Mouse (Mus musculus) liver, embryonic 16.5 days (tissue): ENCODE measurements around the gene Krtap16-1. TPM values are rescaled to one million over a fixed set of nuclear protein-coding genes. Genes with fewer than 3 reads are reported as not detected.

ENCODE experiments used
- ATAC-seq: fragments of 200-750 bp; cut with Nextera tagmentation; 2 replicates; pipeline ENCODE4 v1.8.0; 2017; ENCODE audit warnings: low read depth, mild to moderate bottlenecking, moderate number of reproducible peaks, moderate library complexity
- H3K27ac ChIP-seq: fragments of 300-500 bp; sonication (generic); 2 replicates; pipeline ENCODE4 v1.5.1; 2014; ENCODE audit warnings: mild to moderate bottlenecking, low read length
- H3K27me3 ChIP-seq: fragments of 300-500 bp; sonication (generic); 2 replicates; pipeline ENCODE4 v1.6.1; 2014; ENCODE audit warnings: low read depth, low read length, mixed read lengths; ENCODE audit not compliant: control insufficient read depth, insufficient read depth
- H3K36me3 ChIP-seq: fragments of 300-500 bp; sonication (generic); 2 replicates; pipeline ENCODE4 v1.6.1; 2014; ENCODE audit warnings: mild to moderate bottlenecking; ENCODE audit not compliant: control insufficient read depth, insufficient read depth
- H3K4me1 ChIP-seq: fragments of 300-500 bp; sonication (generic); 2 replicates; pipeline ENCODE4 v1.6.1; 2014; ENCODE audit warnings: low read depth, low read length, mixed read lengths; ENCODE audit not compliant: control insufficient read depth
- H3K4me2 ChIP-seq: fragments of 300-500 bp; sonication (generic); 2 replicates; pipeline ENCODE4 v1.6.1; 2014; ENCODE audit warnings: low read depth, low read length, mixed read lengths
- H3K4me3 ChIP-seq: fragments of 300-500 bp; sonication (generic); 2 replicates; pipeline ENCODE4 v1.5.1; 2014; ENCODE audit warnings: low read depth, mild to moderate bottlenecking, low read length
- H3K9ac ChIP-seq: fragments of 300-500 bp; sonication (generic); 2 replicates; pipeline ENCODE4 v1.6.1; 2014; ENCODE audit warnings: low read depth, low read length
- H3K9me3 ChIP-seq: fragments of 300-500 bp; sonication (generic); replicated peaks from 2 replicates; pipeline ENCODE4 v1.6.1; 2016; ENCODE audit warnings: low read length; ENCODE audit not compliant: control insufficient read depth
- WGBS: fragments of 180-500 bp; shearing (Covaris S2); extraction: QIAGEN DNeasy Blood & Tissue Kit; methylation state at CpG from one replicate; pipeline ENCODE4 v1.1.7; 2014; ENCODE audit not compliant: insufficient replicate concordance; 5-methylcytosine and 5-hydroxymethylcytosine counted together
- polyA plus RNA-seq: library from polyadenylated mRNA; unstranded; fragments of >200 nt; fragmentation: Nextera tagmentation; extraction: Ambion mirVana; gene quantifications from 2 replicates; pipeline ENCODE4 v1.2.1, GENCODE M21; 2015

Gene Krtap16-1
- polyA plus RNA-seq, 1 experiment from 2014 or later = not detected

DNA sequence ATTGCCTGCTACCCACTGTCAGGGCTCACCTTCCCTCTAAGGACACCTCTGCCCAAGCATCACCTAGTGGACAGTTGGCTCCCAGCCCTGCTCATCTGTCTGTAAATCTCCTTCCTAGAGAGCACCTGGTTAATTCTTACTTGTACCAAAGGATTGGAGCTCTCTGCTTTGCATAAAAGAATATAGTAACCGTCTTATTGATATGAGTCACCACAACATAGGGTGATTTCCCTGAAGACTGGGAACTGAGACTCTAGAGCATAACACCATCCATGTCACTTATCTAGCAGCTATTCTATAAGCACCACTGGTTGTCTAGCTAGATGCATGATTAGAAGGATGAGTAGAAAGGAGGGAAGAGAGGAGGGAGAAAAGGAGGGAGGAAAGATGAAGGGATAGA lies 3.0 kb downstream of the Krtap16-1 start:
- no peak overlapping the region for H3K27ac ChIP-seq
- no peak overlapping the region for H3K4me2 ChIP-seq
- H3K4me3 ChIP-seq = no peak overlapping the region
- no peak for ATAC-seq
- H3K27me3 ChIP-seq = no peaks in the 10 kb centered on the region
- no peaks in the 10 kb centered on the region for H3K36me3 ChIP-seq
- no peaks in the 10 kb centered on the region for H3K4me1 ChIP-seq
- no peaks in the 10 kb centered on the region for H3K9me3 ChIP-seq
- no peak overlapping the region for H3K9ac ChIP-seq
- WGBS = 74% methylated on average over 1 of the region's 1 CpGs

DNA sequence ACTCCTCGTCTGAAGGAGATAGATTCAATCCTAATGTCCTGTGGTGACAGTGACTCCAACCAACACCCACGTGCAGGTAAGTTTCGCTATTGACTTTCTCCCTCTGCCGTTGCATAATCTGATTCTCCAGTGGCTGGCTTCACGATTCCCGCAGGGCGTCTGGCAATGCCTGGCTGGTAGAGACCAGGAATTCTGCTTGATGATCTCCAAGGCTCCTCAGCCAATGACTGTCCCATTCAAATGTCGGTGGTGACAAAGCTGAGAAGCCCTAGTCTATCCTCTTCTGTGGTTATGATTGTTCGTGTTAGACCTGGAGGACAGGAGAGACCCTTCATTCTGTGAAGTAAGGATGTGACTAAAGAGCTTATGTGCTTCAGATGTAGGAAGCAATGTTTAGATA lies 3.7 kb downstream of the Krtap16-1 start:
- Histone ChIP-seq H3K27ac (no peak overlapping the region), H3K9ac (no peak overlapping the region), H3K27me3 (no peaks in the 10 kb centered on the region), H3K4me1 (no peaks in the 10 kb centered on the region), H3K9me3 (no peaks in the 10 kb centered on the region), H3K4me3 (no peak overlapping the region), H3K36me3 (no peaks in the 10 kb centered on the region), H3K4me2 (no peak overlapping the region)
- WGBS = 61% methylated on average over 9 of the region's 9 CpGs
- ATAC-seq = no peak

DNA sequence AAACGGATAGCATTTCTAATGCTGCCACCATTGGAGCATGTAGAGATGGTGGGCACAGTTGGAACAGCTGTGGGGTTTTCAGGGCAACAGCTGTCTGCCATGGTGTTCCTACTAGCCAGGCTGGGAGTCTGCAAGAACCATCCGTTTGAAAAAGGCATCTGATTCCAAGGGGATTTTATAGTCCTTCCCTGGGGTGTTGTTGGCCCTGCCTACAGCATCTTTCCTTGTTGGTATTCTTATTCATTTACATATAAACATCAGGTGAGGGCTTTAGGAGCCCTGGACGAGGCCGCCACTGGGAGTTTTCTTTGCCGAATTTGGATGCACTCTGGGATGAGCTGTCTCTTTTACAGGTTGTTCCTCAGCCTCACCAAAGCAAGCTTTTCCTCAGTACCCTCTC lies 7.4 kb downstream of the Krtap16-1 start, which contains the start of gene Krtap29-1:
TSS of gene Krtap29-1 (minus strand) at position 101 of the 400 bp plus-strand sequence.
- H3K4me3 ChIP-seq = no peak within 1 kb of the TSS
- WGBS = 54% methylated on average over 5 of the region's 5 CpGs

DNA sequence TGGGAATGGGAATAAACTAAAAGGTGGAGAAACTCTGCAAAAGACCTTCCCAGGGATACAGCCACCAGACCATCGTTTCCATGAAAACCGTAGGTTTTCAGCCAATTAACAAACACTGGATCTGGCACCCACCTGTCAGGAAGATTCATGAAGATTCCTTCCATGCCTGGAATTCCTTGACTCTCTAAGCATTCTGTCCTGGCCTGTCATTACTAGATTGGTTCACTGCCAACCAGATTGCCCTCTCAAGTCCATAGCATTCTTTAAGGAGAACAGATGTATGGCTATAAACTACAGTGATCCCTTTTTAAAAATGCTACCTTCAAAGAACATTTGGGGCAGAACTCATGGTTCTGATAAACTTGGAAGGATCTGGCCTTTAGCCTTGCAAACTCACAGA lies 20.4 kb downstream of the Krtap16-1 start:
- H3K4me2 ChIP-seq = no peak overlapping the region
- H3K9me3 ChIP-seq = no peaks in the 10 kb centered on the region
- H3K36me3 ChIP-seq = no peaks in the 10 kb centered on the region
- no peak overlapping the region for H3K9ac ChIP-seq
- H3K4me1 ChIP-seq = no peaks in the 10 kb centered on the region
- H3K27me3 ChIP-seq = no peaks in the 10 kb centered on the region
- H3K27ac ChIP-seq = no peak overlapping the region
- no peak overlapping the region for H3K4me3 ChIP-seq
- WGBS = 31% methylated on average over 2 of the region's 2 CpGs
- ATAC-seq = no peak

More for the DNA sequence above, 7.4 kb downstream of the Krtap16-1 start, which contains the start of gene Krtap29-1:
- H3K27ac ChIP-seq = no peak within 1 kb of the TSS
- H3K9ac ChIP-seq = no peak within 1 kb of the TSS
- H3K36me3 ChIP-seq = no peaks in the 10 kb centered on the region
- no peak for ATAC-seq
- H3K9me3 ChIP-seq = no peaks in the 10 kb centered on the region
- H3K4me2 ChIP-seq = no peak within 1 kb of the TSS
- no peaks in the 10 kb centered on the region for H3K27me3 ChIP-seq
- no peaks in the 10 kb centered on the region for H3K4me1 ChIP-seq

DNA sequence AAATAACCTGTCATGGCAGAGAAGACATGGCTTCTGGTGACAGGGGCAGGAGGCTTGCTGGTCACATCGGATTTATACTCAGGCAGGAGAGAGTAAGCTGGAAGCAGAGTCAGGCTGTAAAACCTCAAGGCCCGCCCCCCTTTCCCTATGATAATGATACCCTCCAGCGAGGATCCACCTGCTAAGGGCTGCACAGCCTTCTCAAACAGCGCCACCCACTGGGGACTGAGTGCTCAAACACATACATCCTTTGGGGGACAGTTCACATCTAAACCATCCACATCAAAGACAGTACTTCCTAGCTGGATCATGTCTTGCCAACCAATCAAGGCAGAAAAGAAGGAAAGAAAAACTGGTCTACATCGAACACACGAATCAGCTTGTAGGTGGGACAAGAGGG lies 22.2 kb downstream of the Krtap16-1 start:
- Histone ChIP-seq H3K27me3 (no peaks in the 10 kb centered on the region), H3K36me3 (no peaks in the 10 kb centered on the region), H3K4me2 (no peak overlapping the region), H3K4me1 (no peaks in the 10 kb centered on the region), H3K9ac (no peak overlapping the region), H3K4me3 (no peak overlapping the region), H3K27ac (no peak overlapping the region), H3K9me3 (no peaks in the 10 kb centered on the region)
- WGBS = 31% methylated on average over 6 of the region's 6 CpGs
- no peak for ATAC-seq

DNA sequence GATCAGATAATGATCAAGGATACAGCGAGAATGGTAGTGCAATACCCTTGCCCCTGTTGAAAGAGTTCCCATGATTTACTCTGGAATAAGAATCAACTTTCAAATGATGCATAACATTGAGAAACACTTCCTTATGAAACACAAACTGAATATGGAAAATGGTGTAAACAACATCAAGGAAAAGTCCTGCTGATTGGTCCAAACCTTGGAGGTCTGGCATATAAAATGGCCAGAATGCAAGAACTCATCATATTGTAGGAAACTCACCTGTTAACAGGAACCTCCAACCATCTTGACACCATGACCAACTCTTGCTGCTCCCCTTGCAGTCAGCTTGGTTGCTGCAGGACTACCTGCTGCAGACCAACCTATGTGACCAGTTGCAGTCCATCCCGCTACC lies 38.2 kb downstream of the Krtap16-1 start, which contains the start of gene Krtap9-5:
TSS of gene Krtap9-5 (plus strand) at position 301 of the 400 bp plus-strand sequence.
- Histone ChIP-seq H3K4me3 (no peak within 1 kb of the TSS), H3K4me1 (no peaks in the 10 kb centered on the region), H3K4me2 (no peak within 1 kb of the TSS), H3K36me3 (no peaks in the 10 kb centered on the region), H3K9ac (no peak within 1 kb of the TSS), H3K27me3 (no peaks in the 10 kb centered on the region), H3K27ac (no peak within 1 kb of the TSS), H3K9me3 (no peaks in the 10 kb centered on the region)
- no peak for ATAC-seq
- 55% methylated on average over 2 of the region's 2 CpGs for WGBS

DNA sequence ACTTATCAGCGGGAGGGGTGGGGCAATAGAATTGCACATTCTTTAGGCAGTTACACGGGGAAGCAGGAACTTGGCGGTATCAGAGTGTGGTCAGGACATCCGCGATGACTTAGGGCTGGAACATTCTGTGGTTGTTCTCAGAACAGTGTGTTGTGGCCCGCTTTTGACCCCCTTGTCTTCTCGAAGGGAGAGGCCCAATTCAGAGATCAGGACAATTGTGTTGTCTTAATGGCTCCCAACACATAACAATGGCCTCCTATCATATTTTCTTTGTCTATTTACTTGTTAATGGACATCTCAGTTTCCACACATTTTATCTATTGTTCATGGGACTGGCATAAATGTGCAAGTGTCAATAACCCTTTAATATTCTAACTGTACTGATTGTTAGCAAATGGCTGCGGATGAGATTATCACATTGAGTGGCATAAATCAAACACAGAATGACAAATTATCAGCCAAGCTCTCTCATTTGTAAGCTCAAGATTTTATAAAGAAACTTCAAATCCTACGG lies 48.6 kb downstream of the Krtap16-1 start:
- H3K27ac ChIP-seq = no peak overlapping the region
- no peak overlapping the region for H3K9ac ChIP-seq
- no peaks in the 10 kb centered on the region for H3K36me3 ChIP-seq
- no peaks in the 10 kb centered on the region for H3K4me1 ChIP-seq
- no peak overlapping the region for H3K4me2 ChIP-seq
- no peak for ATAC-seq
- no peaks in the 10 kb centered on the region; the same call in 1 of the 2 replicates for H3K9me3 ChIP-seq
- H3K27me3 ChIP-seq = no peaks in the 10 kb centered on the region
- WGBS = 57% methylated on average over 9 of the region's 9 CpGs
- H3K4me3 ChIP-seq = no peak overlapping the region

DNA sequence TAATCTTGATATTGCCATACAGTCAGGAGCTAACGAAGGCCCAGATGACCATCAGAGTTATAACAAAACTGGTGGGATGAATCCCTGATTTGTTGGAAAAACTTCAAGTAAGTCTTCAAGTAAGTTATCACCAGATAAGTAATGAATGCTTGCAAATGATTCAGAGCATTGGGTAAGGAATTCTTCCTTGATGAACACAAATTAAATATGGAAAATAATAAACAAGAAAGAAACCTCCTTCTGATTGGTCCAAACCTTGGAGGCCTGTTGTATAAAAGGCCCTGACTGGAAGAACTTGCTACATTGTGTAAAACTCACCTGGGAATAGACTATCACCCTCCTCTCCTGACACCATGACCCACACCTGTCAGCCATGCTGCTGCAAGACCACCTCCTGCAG lies 50.4 kb downstream of the Krtap16-1 start, which contains the start of gene Krtap31-2:
TSS of gene Krtap31-2 (plus strand) at position 301 of the 400 bp plus-strand sequence.
- no peak within 1 kb of the TSS for H3K9ac ChIP-seq
- H3K9me3 ChIP-seq = no peaks in the 10 kb centered on the region
- no peaks in the 10 kb centered on the region for H3K27me3 ChIP-seq
- no peak within 1 kb of the TSS for H3K4me3 ChIP-seq
- 54% methylated on average over 1 of the region's 1 CpGs for WGBS
- no peak within 1 kb of the TSS for H3K27ac ChIP-seq
- no peak for ATAC-seq
- no peaks in the 10 kb centered on the region for H3K4me1 ChIP-seq
- no peaks in the 10 kb centered on the region for H3K36me3 ChIP-seq
- H3K4me2 ChIP-seq = no peak within 1 kb of the TSS
